Mouse (Mus musculus): ENCODE results near the gene Tmc7. TPM values are rescaled to one million over a fixed set of nuclear protein-coding genes. Genes with fewer than 3 reads are reported as not detected.

The Tmc7 gene
- total RNA-seq (2021), result 10 to 100 TPM; 18.6 to 19.4 TPM
- long read RNA-seq, partial matches to known transcripts, result 2 of 8 reads
- long read RNA-seq, other reads (novel, unspliced or antisense), result 6 of 8 reads

DNA sequence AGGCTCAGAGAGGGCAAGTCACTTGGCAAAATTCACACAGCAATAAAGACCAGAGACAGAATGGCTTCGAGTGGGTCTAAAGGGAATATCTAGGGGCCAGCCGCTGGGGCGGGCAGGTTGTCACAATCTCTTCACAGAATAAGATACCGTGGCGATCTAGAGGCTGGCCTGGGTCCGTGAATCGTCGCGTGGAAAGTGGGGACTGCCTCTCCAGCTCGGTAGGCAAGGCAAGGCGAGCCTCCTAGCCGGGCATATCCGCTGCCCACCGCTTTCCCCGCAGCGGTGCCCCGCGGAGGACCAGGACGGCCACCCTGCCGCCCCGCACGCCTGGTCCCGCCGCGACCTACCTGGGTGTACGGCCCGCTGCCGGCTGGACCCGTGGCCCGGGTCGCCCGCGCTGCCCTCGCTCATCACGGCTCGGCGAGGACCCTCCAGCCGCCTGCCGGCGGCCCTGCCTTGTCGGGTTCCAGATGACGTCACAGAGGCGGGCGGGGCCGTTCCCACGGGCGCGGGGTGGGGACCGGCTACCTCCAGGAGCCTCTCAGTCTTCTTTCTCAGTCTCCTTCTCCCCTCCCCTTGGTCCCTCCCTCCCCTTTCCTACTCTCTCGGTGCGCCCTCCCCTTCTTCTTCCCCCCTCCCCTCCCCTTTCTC is at the start of gene Tmc7:
TSS of gene Tmc7 (minus strand) at position 480 of the 651 bp plus-strand sequence.
- DNase-seq (ENCODE audit: low spot score in 2 of 2), result peak; percentile 81 to 86

DNA sequence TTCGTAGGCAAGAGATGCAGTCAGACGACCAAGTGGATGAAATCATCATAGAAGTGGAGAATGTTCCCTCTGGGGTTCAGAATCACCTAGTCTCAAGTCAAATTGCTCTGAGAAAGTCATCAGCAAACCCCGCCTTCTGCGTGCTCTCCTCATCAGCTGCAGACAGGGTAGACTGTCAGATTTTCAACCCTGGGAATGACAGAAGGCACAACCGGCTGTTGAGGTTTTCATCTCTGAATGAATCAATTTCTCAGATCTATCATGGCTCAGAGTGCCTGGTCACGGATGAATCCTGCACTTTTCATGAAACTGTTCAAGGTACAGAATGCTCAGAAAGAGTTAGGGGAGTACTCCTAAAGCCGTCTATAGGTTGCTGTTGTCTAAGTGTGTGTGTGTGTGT is 49.4 kb upstream of the Tmc7 start:
- DNase-seq (ENCODE audit: low spot score in 2 of 2), result peak; percentile 7 to 20

DNA sequence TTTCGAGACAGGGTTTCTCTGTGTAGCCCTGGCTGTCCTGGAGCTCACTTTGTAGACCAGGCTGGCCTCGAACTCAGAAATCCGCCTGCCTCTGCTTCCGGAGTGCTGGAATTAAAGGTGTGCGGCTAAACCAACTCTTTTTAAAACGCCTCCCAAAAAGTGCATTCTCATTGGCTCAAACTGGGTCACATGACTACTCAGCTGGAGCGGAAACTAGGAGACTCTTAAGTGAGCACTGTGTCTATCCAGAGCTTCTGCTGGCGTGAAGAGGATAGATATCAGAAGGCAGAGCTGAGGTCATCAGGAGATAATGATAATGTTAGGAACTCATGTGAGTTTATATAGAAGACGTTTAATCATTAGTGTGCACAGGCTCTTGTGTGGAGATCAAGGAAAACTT is 48.6 kb upstream of the Tmc7 start:
- DNase-seq (ENCODE audit: low spot score in 2 of 2), result no peak

DNA sequence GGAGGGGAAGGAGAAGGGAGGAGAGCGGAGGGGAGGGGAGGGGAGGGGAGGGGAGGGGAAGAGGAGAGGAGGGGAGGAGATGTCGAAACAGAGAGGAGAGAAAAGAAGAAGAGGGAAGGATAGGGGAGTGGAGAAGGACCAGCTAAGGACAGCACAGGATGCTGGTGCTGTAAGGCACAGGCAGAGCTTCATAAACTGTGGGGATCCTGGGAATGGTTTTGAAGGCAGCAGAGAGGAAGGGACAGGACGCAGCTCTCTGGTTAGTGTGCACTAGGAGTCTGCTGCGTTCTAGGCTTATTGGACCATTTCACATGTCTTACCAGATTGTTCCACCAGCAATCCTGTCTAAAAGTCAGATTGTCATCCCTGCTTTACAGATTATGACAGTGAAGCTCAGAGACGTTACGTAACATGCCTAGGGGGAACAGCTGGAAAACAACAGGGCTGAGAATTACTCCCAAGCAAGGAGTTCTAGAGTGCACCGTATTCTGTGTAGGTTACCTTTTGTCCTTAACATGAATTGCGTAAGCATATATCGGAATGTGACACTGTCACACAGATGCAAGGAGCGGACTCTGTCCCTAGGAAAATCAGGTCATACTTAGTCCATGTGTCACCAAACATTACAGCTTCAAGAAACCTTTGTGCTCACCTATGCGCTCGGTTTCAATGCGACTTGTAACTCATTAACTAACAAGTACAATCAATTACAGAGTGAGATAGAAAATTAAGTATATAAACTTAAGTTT is 43.2 kb upstream of the Tmc7 start:
- no peak for DNase-seq (ENCODE audit: low spot score in 2 of 2)

DNA sequence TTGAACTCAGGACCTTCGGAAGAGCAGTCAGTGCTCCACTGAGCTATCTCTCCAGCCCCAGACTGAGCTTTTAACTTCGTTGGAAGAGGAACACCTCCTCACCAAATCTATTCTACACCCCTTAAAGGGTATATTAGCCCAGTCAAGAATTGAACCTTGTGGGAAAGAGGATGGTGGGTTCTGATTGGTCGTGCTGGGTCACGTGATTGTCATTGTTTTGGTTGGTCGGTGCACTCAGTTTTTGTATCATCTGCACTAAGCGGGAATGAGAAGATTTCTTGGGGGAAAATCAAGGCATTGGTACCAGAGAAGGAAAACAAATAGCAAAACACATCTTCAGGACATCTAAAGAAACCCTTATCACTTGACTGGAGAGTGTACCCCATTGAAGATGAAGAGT is 36.6 kb upstream of the Tmc7 start:
- DNase-seq (ENCODE audit: low spot score in 2 of 2), result no peak

DNA sequence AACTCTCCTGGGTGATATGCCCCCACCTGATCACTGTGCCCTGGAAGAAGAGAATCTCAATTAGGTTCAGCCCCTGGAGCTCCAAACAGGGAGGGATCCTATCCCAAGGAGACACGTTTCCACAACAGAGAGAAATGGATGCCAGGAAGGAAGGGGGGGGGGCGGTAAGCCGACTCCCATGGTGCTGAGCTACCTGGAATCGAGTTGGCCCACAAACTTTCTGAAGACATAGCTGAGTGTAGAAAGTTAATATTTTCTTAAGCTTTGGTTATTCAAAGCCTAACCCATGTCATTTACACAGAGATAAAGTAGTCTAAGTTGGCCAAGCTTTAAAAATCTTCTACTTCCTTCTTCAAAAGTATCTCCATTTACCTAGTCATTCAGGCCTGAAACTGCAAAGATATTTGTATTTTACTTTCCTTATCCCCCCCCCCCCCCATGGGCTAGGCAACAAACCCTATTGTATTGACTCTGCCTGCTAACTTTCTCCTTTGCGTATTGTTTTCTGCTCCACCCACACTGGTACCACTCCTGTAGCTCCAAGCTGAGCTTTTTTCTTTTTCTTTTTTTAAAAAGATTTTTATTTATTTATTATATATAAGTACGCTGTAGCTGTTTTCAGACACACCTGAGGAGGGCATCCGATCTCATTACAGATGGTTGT is 35.8 kb upstream of the Tmc7 start:
- no peak for DNase-seq (ENCODE audit: low spot score in 2 of 2)

DNA sequence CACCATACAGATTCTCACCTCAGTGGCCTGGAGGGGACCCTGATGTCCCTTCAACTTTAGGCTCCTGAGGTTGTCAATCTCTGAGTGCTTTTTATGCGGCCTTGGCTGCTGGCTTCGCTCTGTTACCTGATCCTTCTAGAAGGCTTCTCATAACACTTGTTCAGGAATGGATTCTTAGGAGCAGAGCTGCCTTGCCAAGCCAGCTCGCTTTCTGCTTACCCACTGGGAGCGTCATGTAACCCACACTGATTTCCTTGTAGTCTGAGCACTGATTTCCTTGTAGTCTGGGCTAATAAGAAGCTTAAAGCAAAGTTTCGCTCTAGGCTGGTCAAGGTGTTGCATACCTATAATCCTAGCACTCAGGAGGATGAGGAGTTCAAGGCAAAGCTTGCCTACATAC is 33.6 kb upstream of the Tmc7 start:
- DNase-seq (ENCODE audit: low spot score in 2 of 2), result no peak

DNA sequence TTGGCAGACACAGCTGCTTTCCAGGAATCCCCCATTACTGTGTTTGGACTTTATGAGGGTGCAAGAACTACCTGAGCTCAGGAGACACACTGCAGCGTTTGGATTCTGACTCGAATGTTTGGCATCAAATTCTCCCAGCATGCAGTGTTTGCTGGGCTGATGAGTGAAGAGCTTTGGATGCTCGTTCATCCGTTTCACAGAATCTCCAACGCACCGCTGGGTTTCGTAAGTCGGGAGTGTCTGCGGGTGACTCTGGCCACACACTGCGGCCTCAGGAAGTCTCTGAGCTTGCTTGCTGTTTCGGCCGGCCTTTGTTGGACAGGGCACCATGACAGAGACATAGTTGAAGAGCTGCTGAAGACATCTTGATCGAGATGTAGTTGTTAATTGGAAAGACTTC is 29.5 kb upstream of the Tmc7 start:
- DNase-seq (ENCODE audit: low spot score in 2 of 2), result no peak

DNA sequence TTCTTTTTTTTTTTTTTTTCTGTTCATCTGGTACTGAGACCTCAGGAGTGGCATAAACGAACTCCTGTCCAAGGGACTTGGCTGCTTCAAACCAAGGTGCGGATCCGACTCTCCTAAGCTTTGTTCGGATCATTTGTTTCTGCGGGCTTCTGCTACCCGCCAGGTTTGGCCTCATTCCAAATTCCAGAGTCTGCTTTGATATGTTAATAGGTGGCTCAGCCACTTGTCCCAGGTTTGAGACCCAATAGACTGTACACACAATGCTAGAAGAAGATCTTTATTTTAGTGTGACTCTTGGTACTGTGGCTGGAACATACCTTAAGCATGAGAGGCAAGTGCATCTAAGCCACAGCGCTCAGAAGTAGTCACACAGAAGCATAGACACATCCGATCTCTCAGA is 27.4 kb upstream of the Tmc7 start:
- no peak for DNase-seq (ENCODE audit: low spot score in 2 of 2)

DNA sequence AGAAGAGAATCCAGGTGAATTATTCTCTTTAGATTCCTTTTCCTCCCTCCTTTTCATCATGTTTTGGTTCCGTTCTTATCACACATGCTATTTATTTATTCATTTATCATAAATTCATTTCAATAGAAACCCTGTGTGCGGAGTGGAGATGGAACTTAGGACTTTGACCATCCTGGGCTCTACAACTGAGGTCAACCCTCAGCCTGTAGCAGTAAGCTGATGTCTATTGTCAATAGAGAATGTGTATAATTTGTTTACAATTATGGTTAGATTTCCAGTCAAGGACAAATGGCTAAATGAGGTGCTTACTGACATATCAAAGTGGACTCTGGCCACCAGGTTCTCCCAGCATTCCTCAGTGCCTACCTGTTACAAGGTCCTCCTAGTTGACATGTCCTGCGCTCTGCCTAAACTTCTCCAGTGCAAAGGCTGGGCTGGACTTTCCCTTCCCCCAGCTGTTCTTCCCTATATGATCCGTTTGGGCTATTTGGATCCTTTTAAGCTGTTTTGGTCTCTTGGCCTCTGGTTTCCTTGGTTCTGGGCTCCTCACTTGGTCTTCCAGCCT is 26.7 kb upstream of the Tmc7 start:
- no peak for DNase-seq (ENCODE audit: low spot score in 2 of 2)

DNA sequence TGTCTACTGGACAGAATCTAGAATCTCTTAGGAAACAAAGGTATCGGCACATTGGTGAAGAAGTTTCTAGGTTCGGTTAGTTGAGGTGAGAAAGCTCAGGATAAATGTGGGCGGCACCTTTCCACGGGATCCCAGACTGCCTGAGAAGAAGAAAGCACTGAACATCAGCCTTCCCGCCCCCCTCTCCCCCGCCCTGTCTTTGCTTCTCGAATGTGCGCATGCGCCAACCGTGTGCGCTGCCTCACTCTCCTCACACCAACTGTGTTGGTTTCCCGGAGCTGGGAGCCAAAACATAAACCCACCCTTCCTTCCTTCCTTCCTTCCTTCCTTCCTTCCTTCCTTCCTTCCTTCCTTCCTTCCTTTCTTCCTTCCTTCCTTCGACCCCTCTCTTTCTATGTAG is 26.2 kb upstream of the Tmc7 start:
- no peak for DNase-seq (ENCODE audit: low spot score in 2 of 2)

DNA sequence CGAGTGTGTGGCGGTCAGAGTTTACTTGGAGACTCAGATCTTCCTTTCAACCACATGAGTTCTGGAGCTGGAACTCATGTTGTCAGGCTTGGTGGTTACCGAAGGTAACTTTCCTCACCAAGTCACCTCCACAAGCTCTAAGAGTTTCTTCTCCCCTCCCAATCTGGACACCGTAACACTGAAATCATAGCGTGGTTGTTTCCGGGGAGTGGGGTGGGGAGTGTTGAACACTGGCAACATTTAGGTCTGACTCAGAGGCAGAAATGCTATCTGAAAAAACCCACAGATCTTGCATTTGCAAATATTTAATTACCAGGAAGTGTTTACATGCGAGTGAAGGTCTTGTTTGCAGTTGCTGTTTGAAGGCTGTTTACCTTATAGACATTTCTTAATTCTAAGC is 25.3 kb upstream of the Tmc7 start:
- DNase-seq (ENCODE audit: low spot score in 2 of 2), result no peak

DNA sequence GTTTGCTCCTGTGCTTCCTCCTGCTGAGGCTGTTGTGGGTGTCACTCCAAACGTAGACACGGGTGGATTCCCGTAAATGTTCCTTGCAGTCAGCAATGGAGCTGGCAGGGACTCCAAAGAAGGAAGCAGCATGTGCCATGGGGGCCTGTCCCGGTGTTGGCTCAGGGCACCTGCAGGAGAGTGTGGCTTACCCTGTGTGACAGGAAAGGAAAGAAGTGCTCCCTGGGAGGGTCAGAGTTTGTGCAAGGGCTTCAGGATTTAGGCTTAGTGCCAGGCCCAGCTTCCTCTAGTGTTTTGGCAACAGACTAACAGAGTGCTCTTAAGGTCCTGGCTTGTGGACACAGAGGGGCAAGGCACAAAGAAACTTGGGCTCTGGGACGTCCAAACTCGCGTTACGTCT is 20.3 kb upstream of the Tmc7 start:
- no peak for DNase-seq (ENCODE audit: low spot score in 2 of 2)

DNA sequence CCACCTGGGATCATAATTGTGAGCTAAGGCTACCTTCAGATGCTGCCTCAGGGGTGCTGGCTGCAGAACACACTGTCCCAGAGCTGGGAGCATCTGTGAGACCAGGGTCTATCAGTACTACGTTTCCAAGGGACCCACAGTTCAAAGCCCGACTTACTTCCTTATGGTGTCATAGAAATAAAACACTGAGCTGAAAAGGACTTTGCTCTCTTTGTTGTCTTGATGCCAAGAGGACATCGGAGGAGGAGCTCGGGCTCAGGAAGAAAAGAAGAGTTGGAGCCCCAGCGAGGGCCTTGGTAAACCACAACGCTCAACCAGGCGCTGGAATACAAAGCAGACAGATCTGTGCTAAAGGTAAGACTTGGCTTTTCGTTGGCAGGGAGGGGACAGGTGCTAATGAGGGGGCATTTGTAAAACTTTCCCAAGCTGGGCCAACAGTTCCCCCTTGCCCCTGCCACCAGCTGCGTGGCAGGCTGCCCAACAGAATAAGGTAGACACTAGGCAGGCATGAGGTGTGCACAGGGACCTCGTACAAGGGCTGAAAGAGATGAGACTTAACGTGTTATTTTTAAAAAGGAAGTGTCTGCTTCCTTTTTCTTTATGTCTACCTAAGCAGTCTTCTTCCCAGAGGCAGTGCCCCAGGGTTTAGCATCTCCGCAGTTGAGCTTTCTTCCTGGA is 15.6 kb upstream of the Tmc7 start:
- no peak for DNase-seq (ENCODE audit: low spot score in 2 of 2)

DNA sequence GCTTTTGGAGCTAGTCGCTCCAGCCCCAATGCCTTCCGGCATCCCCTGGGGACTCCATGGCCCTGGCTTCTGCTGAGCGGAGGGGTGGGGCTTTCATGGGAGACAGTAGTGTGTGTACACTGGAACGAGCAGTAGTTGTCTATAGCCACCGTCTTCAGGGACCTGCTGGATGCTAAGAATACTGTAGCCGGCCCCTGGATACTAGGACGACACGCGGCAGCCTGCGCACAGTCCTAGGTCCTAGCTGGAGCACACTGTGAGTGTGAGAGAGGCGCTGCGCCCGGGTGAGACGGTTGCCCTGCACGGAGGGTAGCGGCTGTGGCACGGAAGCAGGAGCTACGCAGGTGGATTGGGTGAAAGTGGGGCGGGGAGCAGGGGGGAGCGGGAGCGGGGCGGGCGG is 12.7 kb upstream of the Tmc7 start, which contains the start of gene Tmc5:
TSS of gene Tmc5 (plus strand) at position 97 of the 400 bp plus-strand sequence.
- no peak for DNase-seq (ENCODE audit: low spot score in 2 of 2)

DNA sequence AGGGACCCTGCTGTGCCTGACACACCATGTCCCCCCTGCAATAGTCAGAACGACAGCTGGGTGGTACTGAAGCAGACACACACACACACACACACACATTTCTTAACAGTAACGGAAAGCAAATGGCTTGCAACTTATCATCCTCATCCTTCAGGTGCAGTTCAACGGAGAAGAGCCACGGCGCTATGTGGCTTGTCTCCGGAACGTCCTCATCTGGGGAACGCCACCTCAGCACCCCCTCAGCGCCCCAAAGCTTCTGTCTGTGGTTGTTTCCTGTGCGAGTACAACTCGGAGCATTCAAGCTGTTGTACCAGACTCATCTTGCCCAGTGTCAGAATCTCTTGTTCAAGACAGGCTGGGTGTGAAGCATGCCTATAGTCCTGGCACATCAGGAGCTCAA is 11.7 kb upstream of the Tmc7 start:
- DNase-seq (ENCODE audit: low spot score in 2 of 2), result no peak

DNA sequence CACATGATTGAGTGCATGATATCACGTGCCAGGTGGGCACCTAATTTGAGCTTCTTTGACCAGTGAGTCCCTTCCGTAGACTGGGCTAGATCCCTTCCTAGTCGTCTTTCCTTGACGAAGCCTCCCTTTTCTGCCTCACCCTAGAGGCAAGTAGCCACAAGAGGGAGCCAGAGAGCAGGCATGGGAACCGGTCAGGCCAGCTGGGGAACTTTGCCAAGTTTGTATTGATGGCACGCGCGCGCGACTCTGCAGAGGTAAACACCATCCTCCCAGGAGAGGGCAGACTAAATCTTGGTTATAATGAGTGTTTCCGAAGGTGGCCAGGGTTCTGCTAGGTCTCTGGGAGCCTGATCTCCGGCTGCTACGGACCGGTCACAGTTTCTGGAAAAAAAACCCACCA is 10.7 kb upstream of the Tmc7 start:
- DNase-seq (ENCODE audit: low spot score in 2 of 2), result peak; percentile 98 to 99

DNA sequence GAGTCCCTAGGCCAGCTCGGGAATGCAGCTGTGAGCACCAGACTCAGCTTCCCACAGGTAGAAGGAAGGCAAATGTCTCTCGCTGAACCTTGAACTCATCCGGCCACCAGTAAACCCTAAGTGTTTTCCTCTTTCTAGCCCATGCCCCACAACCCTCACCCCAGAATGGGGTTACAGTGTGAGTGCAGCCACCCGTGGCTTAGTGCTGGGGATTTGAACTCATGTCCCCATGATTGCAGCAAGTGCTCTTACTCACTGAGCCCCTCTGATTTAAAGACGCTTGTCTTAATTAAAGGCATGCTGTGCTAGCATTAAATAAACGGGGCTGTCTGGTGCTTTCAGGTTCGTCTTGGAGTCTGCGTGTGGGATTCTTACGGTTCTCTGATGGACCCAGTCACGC is 10.1 kb upstream of the Tmc7 start:
- no peak for DNase-seq (ENCODE audit: low spot score in 2 of 2)

DNA sequence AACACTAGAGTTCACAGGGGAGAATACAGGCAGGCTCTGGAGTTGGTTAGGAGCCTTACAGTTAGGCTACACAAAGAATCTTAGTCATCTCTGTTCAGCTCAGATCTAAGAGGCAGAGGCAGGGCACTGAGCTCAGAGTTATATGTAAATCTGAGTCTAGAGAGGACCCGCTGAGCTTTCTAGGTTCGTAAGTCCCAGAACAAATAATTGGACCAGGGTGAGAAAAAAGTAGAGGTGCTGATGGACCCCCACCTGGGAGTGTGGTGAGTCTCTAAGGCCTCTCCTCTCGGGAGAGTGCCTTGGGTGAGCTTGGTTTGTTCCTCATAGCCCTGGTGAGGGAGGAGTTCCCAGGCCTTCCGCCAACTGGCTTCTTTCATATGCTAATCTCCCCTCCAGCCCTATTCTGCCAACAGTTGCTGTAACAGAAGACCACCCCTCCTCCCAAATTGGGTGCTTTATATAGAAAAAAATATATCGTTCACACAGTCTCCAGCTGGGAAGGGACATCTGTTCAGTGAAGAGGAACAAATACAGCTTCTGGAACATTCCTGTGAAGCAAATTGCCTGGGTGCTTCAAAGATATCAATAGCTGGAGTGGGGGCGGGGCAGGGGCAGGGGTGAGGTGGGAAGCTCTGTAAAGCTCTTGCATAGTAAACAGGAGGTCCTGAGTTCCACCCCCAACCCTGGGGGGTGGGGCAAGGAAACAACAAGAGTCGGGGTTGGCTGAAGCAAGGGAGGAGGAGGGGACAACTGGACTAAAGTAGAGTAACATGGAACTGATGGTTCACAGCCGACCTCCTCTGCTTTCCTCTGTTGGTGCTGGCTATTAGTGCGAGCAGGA is 9.3 kb upstream of the Tmc7 start:
- DNase-seq (ENCODE audit: low spot score in 2 of 2), result peak; percentile 77 to 82

DNA sequence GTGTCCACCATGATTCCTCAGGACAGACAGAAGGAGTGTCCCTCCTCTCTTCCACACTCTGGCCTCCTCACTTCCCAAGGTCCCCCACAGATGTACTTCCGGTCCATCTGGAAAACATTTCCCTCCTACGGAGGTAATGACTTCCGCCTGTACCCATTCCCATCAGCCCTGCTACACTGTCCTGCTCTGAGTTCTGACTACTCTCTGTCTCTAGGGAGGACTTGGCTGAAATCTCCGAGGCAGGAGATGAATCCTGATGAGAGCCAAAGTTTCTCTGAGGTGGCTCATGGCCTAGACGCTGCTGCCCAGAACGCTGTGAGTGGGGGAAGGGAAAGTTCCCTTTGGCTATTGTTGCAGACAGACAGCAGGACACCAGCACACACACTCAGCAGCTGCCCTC is 7.6 kb upstream of the Tmc7 start:
- peak; percentile 42 to 61 for DNase-seq (ENCODE audit: low spot score in 2 of 2)
